Mouse (Mus musculus) lung, embryonic 15.5 days (tissue): ENCODE results near the gene Mapk1ip1l. TPM values are rescaled to one million over a fixed set of nuclear protein-coding genes. Genes with fewer than 3 reads are reported as not detected.
A peak's percentile ranks its signal among the peaks of the same experiment; 100 is the strongest.

Source experiments
- ATAC-seq: fragments of 200-750 bp; cut with Nextera tagmentation; 2 replicates; pipeline ENCODE4 v1.8.0; 2017; ENCODE audit warnings: moderate number of reproducible peaks, borderline replicate concordance; ENCODE audit not compliant: low FRiP score, low TSS enrichment; ENCODE audit errors: extremely low read depth
- H3K27ac ChIP-seq: fragments of 300-500 bp; sonication (generic); 2 replicates; pipeline ENCODE4 v1.5.1; 2015; ENCODE audit warnings: moderate library complexity, mild to moderate bottlenecking, inconsistent platforms
- H3K27me3 ChIP-seq: fragments of 300-500 bp; sonication (generic); 2 replicates; pipeline ENCODE4 v1.6.1; 2015; ENCODE audit warnings: inconsistent platforms
- H3K36me3 ChIP-seq: fragments of 300-500 bp; sonication (generic); 2 replicates; pipeline ENCODE4 v1.6.1; 2015; ENCODE audit warnings: inconsistent platforms
- H3K4me1 ChIP-seq: fragments of 300-500 bp; sonication (generic); 2 replicates; pipeline ENCODE4 v1.6.1; 2015; ENCODE audit warnings: inconsistent platforms
- H3K4me2 ChIP-seq: fragments of 300-500 bp; sonication (generic); 2 replicates; pipeline ENCODE4 v1.6.1; 2015; ENCODE audit warnings: inconsistent platforms, mild to moderate bottlenecking, moderate library complexity
- H3K4me3 ChIP-seq: fragments of 300-500 bp; sonication (generic); 2 replicates; pipeline ENCODE4 v1.5.1; 2015; ENCODE audit warnings: mild to moderate bottlenecking, inconsistent platforms
- H3K9ac ChIP-seq: fragments of 300-500 bp; sonication (generic); 2 replicates; pipeline ENCODE4 v1.6.1; 2015; ENCODE audit warnings: inconsistent platforms
- H3K9me3 ChIP-seq: fragments of 300-500 bp; sonication (generic); 2 replicates; pipeline ENCODE4 v1.6.1; 2016; ENCODE audit warnings: inconsistent platforms
- WGBS: fragments of 180-500 bp; shearing (Covaris S2); methylation state at CpG from one replicate; pipeline ENCODE4 v1.1.7; 2015; 5-methylcytosine and 5-hydroxymethylcytosine counted together
- polyA plus RNA-seq: library from polyadenylated mRNA; unstranded; fragments of >200 nt; fragmentation: Nextera tagmentation; extraction: Ambion mirVana; gene quantifications from 2 replicates; pipeline ENCODE4 v1.2.1, GENCODE M21; 2015

Mapk1ip1l gene
- polyA plus RNA-seq, 1 experiment from 2014 or later, result 67.7 TPM

GRCm38 (mm10) chr14:47366881-47367321 lies 68.8 kb downstream of the Mapk1ip1l start:
- H3K27me3 ChIP-seq, result no peaks in the 10 kb centered on the region
- peak; percentile 78 for ATAC-seq
- H3K9me3 ChIP-seq, result no peaks in the 10 kb centered on the region
- peak overlapping the region; percentile 29 for H3K4me2 ChIP-seq
- peaks cover 19% of the 10 kb centered on the region for H3K4me1 ChIP-seq
- no peaks in the 10 kb centered on the region for H3K36me3 ChIP-seq
- WGBS, result 29% methylated on average over 7 of the region's 7 CpGs
- H3K9ac ChIP-seq, result no peak overlapping the region
- H3K27ac ChIP-seq, result peak overlapping the region; percentile 88
- H3K4me3 ChIP-seq, result no peak overlapping the region

DNA sequence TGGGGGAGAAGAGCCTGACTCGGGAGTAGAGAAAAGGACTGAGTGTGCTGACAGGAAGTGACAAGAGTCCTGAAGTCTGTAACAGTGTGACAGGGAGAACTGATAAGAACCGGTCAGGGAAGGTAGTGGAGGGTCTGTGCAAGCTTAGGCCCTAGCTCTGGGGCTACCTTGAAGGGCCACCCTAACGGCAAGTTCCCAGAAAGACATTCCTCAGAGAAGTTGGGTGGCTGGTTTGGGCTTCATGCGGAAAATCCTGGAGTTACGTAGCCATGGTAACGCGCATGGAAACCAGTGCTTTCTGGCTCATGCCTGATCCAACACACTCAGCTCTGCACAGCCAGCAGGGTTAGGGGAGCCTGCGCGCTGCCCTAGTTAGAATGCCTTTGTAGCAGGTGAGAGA lies 69.4 kb downstream of the Mapk1ip1l start, which contains the start of gene Lgals3:
Lgals3 (plus strand) TSS at position 291 of the 400 bp plus-strand sequence.
- Histone ChIP-seq H3K9me3 (no peaks in the 10 kb centered on the region), H3K4me1 (peaks cover 22% of the 10 kb centered on the region), H3K36me3 (no peaks in the 10 kb centered on the region), H3K27me3 (no peaks in the 10 kb centered on the region), H3K4me2 (peak within 1 kb of the TSS; percentile 29), H3K4me3 (no peak within 1 kb of the TSS), H3K9ac (no peak within 1 kb of the TSS), H3K27ac (peak within 1 kb of the TSS; percentile 88)
- 30% methylated on average over 9 of the region's 9 CpGs for WGBS
- ATAC-seq, result peak; percentile 77

DNA sequence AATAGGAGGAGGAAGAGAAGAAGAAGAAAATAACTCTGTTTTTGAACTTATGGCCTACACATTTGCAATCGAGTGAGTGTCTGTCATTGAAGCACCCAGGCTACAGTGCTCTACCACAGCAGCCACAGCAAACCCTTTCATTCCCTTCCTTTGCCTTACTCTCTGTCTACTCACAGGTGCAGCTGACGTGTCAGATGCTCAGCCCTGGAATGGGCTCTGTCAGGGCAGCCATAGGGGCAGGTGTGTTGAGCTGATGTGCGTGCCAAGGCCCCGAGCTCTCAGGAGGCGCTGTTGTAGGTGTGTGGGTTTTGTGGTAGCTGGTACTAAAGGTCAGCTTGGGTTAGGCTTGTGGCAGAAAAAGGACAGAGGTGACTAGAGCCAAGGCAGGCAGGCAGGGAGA lies 71.7 kb downstream of the Mapk1ip1l start:
- no peak overlapping the region for H3K9ac ChIP-seq

GRCm38 (mm10) chr14:47370790-47371189 lies 72.7 kb downstream of the Mapk1ip1l start:
- no peak for ATAC-seq
- H3K4me3 ChIP-seq, result no peak overlapping the region
- H3K4me1 ChIP-seq, result peaks cover 28% of the 10 kb centered on the region
- no peak overlapping the region for H3K9ac ChIP-seq
- H3K27me3 ChIP-seq, result peaks cover 19% of the 10 kb centered on the region
- H3K27ac ChIP-seq, result no peak overlapping the region
- WGBS, result 83% methylated on average over 3 of the region's 3 CpGs
- H3K9me3 ChIP-seq, result no peaks in the 10 kb centered on the region
- H3K4me2 ChIP-seq, result no peak overlapping the region
- no peaks in the 10 kb centered on the region for H3K36me3 ChIP-seq

More for the DNA sequence above, 71.7 kb downstream of the Mapk1ip1l start:
- Histone ChIP-seq H3K4me1 (peaks cover 36% of the 10 kb centered on the region), H3K27ac (no peak overlapping the region), H3K36me3 (no peaks in the 10 kb centered on the region), H3K27me3 (peaks cover 19% of the 10 kb centered on the region), H3K4me3 (no peak overlapping the region), H3K4me2 (no peak overlapping the region), H3K9me3 (no peaks in the 10 kb centered on the region)
- 89% methylated on average over 5 of the region's 5 CpGs for WGBS
- ATAC-seq, result no peak

DNA sequence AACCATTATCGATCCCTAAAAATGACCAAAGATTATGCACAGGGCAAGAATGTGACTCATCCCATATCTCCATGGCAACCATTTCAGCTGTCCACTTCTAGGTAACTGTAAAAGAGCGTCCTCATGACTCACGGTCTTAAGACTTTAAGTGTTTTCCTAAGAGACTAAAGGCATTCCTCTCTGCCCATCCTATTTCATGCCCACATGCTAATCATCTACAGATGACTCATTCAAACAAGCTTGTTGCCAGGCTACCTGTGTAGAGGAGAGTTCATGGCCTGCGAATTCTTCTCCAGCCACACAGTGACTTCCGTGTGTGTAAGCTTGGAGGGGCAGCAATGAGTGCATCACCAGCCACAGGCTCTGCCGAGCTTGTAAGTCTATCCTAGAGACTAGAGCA lies 73.6 kb downstream of the Mapk1ip1l start:
- peaks cover 19% of the 10 kb centered on the region for H3K27me3 ChIP-seq
- H3K27ac ChIP-seq, result no peak overlapping the region
- H3K4me2 ChIP-seq, result no peak overlapping the region
- WGBS, result 49% methylated on average over 6 of the region's 6 CpGs
- H3K9ac ChIP-seq, result no peak overlapping the region
- ATAC-seq, result no peak
- H3K36me3 ChIP-seq, result no peaks in the 10 kb centered on the region
- H3K9me3 ChIP-seq, result no peaks in the 10 kb centered on the region
- peaks cover 28% of the 10 kb centered on the region for H3K4me1 ChIP-seq
- H3K4me3 ChIP-seq, result no peak overlapping the region

Other genes starting within 250 kb of the Mapk1ip1l start
- gene Gch1, start 108.9 kb upstream of the Mapk1ip1l start, polyA plus RNA-seq, result 4.5 and 5.3 TPM in 2 replicates
- 34.7 and 38.3 TPM in 2 replicates for gene Wdhd1, start 21.4 kb upstream of the Mapk1ip1l start, polyA plus RNA-seq
- 2.7 and 3.8 TPM in 2 replicates for gene Socs4, start 21.3 kb upstream of the Mapk1ip1l start, polyA plus RNA-seq
- 26.8 and 36.0 TPM in 2 replicates for gene Lgals3, start 69.5 kb downstream of the Mapk1ip1l start, polyA plus RNA-seq
- gene Dlgap5, start 120.1 kb downstream of the Mapk1ip1l start, polyA plus RNA-seq, result 50.8 and 52.8 TPM in 2 replicates
- 20.9 and 21.8 TPM in 2 replicates for gene Fbxo34, start 152.2 kb downstream of the Mapk1ip1l start, polyA plus RNA-seq